15 mouse cellular contexts compared by ENCODE assay signal in genomic region chr5:112382042-112382441, GRCm38 (mm10). TPM values are rescaled to one million over a fixed set of nuclear protein-coding genes. Genes with fewer than 3 reads are reported as not detected.
A peak's percentile ranks its signal among the peaks of the same experiment; 100 is the strongest.
DNase-seq lines count a peak whose midpoint lies in the region; ATAC-seq lines count a peak whose summit lies in the region.
"Had no signal": no experiment of that assay in that cellular context is flagged by ENCODE, and none has a peak within 500 bp of the region (broad histone marks: within the 10 kb centered on the region; RNA-seq: fewer than 3 reads in every experiment).

No protein-coding gene starts in this region.

- H3K9ac ChIP-seq in hindbrain, embryonic 11.5 days (ENCODE audit: low read depth, low read length) = no peak overlapping the region
- H3K9ac ChIP-seq in midbrain, embryonic 16.5 days (ENCODE audit: low read depth, low read length) = peak overlapping the region; percentile 48
- H3K9ac ChIP-seq: lung, embryonic 15.5 days had no signal

- no peak overlapping the region for H3K4me2 ChIP-seq in hindbrain, embryonic 11.5 days (replicated peaks; ENCODE audit: low read depth, low read length)
- no peak overlapping the region for H3K4me2 ChIP-seq in midbrain, embryonic 16.5 days (ENCODE audit: low read length)
- H3K4me2 ChIP-seq: lung, embryonic 15.5 days had no signal

- H3K9me3 ChIP-seq in embryonic facial prominence, embryonic 10.5 days = no peaks in the 10 kb centered on the region
- no peaks in the 10 kb centered on the region for H3K9me3 ChIP-seq in hindbrain, embryonic 11.5 days (ENCODE audit: control insufficient read depth, low read length)
- no peaks in the 10 kb centered on the region for H3K9me3 ChIP-seq in midbrain, embryonic 16.5 days (replicated peaks; ENCODE audit: control insufficient read depth, low read length, poor library complexity, severe bottlenecking)
- H3K9me3 ChIP-seq: lung, embryonic 15.5 days had no signal

- peaks cover 69% of the 10 kb centered on the region for H3K36me3 ChIP-seq in embryonic facial prominence, embryonic 10.5 days (replicated peaks)
- H3K36me3 ChIP-seq in hindbrain, embryonic 11.5 days (ENCODE audit: control insufficient read depth, insufficient read depth, low read length) = no peaks in the 10 kb centered on the region; the same call in 1 of the 2 replicates
- H3K36me3 ChIP-seq in midbrain, embryonic 16.5 days (ENCODE audit: control insufficient read depth, insufficient read depth, low read length) = peaks cover 28% of the 10 kb centered on the region

- DNase-seq in cerebellum, adult 9-10 months = peak; percentile 15
- DNase-seq in cerebellum, adult 8-10 months = no peak
- no peak for DNase-seq in embryonic facial prominence, embryonic 10.5 days (ENCODE audit: low spot score)
- no peak for DNase-seq in hindbrain, embryonic 11.5 days (ENCODE audit: low spot score)
- DNase-seq in adrenal gland, adult 8-10 months = no peak
- no peak for DNase-seq in yolk sac, embryonic 10.5 days (ENCODE audit: low spot score)
- DNase-seq: heart, postnatal 10 days; kidney, adult 2 months had no signal

- ATAC-seq in hindbrain, embryonic 11.5 days (ENCODE audit: low FRiP score) = no peak
- ATAC-seq in midbrain, embryonic 16.5 days = no peak
- no peak for ATAC-seq in granulocyte monocyte progenitor cell, adult 5-6 weeks (replicated peaks; ENCODE audit: poor library complexity, severe bottlenecking)
- ATAC-seq: Patski had no signal

- no peak overlapping the region for H3K4me3 ChIP-seq in embryonic facial prominence, embryonic 10.5 days
- H3K4me3 ChIP-seq in hindbrain, embryonic 11.5 days (ENCODE audit: low read depth, low read length) = no peak overlapping the region
- no peak overlapping the region for H3K4me3 ChIP-seq in midbrain, embryonic 16.5 days (ENCODE audit: low read depth, low read length)
- H3K4me3 ChIP-seq: lung, embryonic 15.5 days; megakaryocyte, embryonic 14.5 days had no signal

- H3K27ac ChIP-seq in embryonic facial prominence, embryonic 10.5 days (replicated peaks) = peak overlapping the region; percentile 0; the same call in 1 of the 2 replicates
- peak overlapping the region; percentile 3; the same call in 1 of the 2 replicates for H3K27ac ChIP-seq in hindbrain, embryonic 11.5 days (ENCODE audit: low read depth, low read length)
- H3K27ac ChIP-seq in midbrain, embryonic 16.5 days (ENCODE audit: low read length) = peak overlapping the region; percentile 68
- H3K27ac ChIP-seq: lung, embryonic 15.5 days had no signal

- no peaks in the 10 kb centered on the region for H3K27me3 ChIP-seq in embryonic facial prominence, embryonic 10.5 days (replicated peaks; ENCODE audit: low read depth, poor library complexity, severe bottlenecking)
- no peaks in the 10 kb centered on the region for H3K27me3 ChIP-seq in hindbrain, embryonic 11.5 days (ENCODE audit: control insufficient read depth, insufficient read depth, low read length)
- H3K27me3 ChIP-seq in midbrain, embryonic 16.5 days (ENCODE audit: control insufficient read depth, insufficient read depth, low read depth, low read length) = no peaks in the 10 kb centered on the region
- H3K27me3 ChIP-seq: lung, embryonic 15.5 days; Patski had no signal

- H3K4me1 ChIP-seq in embryonic facial prominence, embryonic 10.5 days = peaks cover 12% of the 10 kb centered on the region
- H3K4me1 ChIP-seq in hindbrain, embryonic 11.5 days (replicated peaks; ENCODE audit: control insufficient read depth, insufficient read depth, low read length) = no peaks in the 10 kb centered on the region
- peaks cover 12% of the 10 kb centered on the region for H3K4me1 ChIP-seq in midbrain, embryonic 16.5 days (ENCODE audit: control insufficient read depth, insufficient read depth, low read length)

- WGBS in embryonic facial prominence, embryonic 10.5 days = 73% methylated on average over 9 of the region's 9 CpGs
- WGBS in hindbrain, embryonic 11.5 days = 64% methylated on average over 9 of the region's 9 CpGs
- 54% methylated on average over 8 of the region's 9 CpGs for WGBS in midbrain, embryonic 16.5 days

RNA-seq across cellular contexts. Expression of gene Asphd2, which starts 12.6 kb away (rescaled TPM):
- polyA plus RNA-seq in embryonic facial prominence, embryonic 10.5 days (2016; fragmentation: Nextera tagmentation; extraction: Ambion mirVana) = 23.7 and 27.3 TPM in 2 replicates
- polyA plus RNA-seq in hindbrain, embryonic 11.5 days (2014; fragmentation: Nextera tagmentation; extraction: Ambion mirVana) = 26.0 and 41.6 TPM in 2 replicates
- polyA plus RNA-seq in midbrain, embryonic 16.5 days (2015; fragmentation: Nextera tagmentation; extraction: Ambion mirVana) = 58.8 and 66.2 TPM in 2 replicates
- not detected in 2 replicates for total RNA-seq in granulocyte monocyte progenitor cell, adult 5-6 weeks (2014; fragmentation: Nextera tagmentation)
- total RNA-seq in granulocyte monocyte progenitor cell, adult 5-6 weeks (2017) = not detected in 2 replicates
- total RNA-seq in adrenal gland, adult 8-10 months (2022) = 1 to 10 TPM; 2.2 to 6.9 (median 3.5) TPM
- total RNA-seq: liver, adult 2 months had no signal
- polyA plus RNA-seq: liver, adult 2 months had no signal

RNA-seq across cellular contexts. Expression of gene Gm6583, which starts 26.2 kb away (rescaled TPM):
- polyA plus RNA-seq in embryonic facial prominence, embryonic 10.5 days (2016; fragmentation: Nextera tagmentation; extraction: Ambion mirVana) = 0.28 and 0.30 TPM in 2 replicates
- 0.13 and 0.26 TPM in 2 replicates for polyA plus RNA-seq in hindbrain, embryonic 11.5 days (2014; fragmentation: Nextera tagmentation; extraction: Ambion mirVana)
- 0.17 and 0.29 TPM in 2 replicates for polyA plus RNA-seq in midbrain, embryonic 16.5 days (2015; fragmentation: Nextera tagmentation; extraction: Ambion mirVana)
- total RNA-seq in granulocyte monocyte progenitor cell, adult 5-6 weeks (2014; fragmentation: Nextera tagmentation) = not detected in 2 replicates
- total RNA-seq in granulocyte monocyte progenitor cell, adult 5-6 weeks (2017) = not detected in 2 replicates
- under 1 TPM in 2 of 4 experiments, not detected in 2; 0.17 TPM for total RNA-seq in adrenal gland, adult 8-10 months (2022)
- polyA plus RNA-seq: gonadal fat pad, adult 2 months; kidney, adult 2 months; liver, adult 2 months had no signal

RNA-seq across cellular contexts. Expression of gene Hps4, which starts 39.2 kb away (rescaled TPM):
- polyA plus RNA-seq in embryonic facial prominence, embryonic 10.5 days (2016; fragmentation: Nextera tagmentation; extraction: Ambion mirVana) = 36.1 and 36.9 TPM in 2 replicates
- 29.8 and 30.0 TPM in 2 replicates for polyA plus RNA-seq in hindbrain, embryonic 11.5 days (2014; fragmentation: Nextera tagmentation; extraction: Ambion mirVana)
- 41.8 and 45.6 TPM in 2 replicates for polyA plus RNA-seq in midbrain, embryonic 16.5 days (2015; fragmentation: Nextera tagmentation; extraction: Ambion mirVana)
- total RNA-seq in granulocyte monocyte progenitor cell, adult 5-6 weeks (2014; fragmentation: Nextera tagmentation) = 16.4 and 32.1 TPM in 2 replicates
- total RNA-seq in granulocyte monocyte progenitor cell, adult 5-6 weeks (2017) = 10.5 and 13.6 TPM in 2 replicates
- 10 to 100 TPM; 27.7 to 43.6 (median 31.3) TPM for total RNA-seq in adrenal gland, adult 8-10 months (2022)

RNA-seq across cellular contexts. Expression of gene Srrd, which starts 39.2 kb away (rescaled TPM):
- polyA plus RNA-seq in embryonic facial prominence, embryonic 10.5 days (2016; fragmentation: Nextera tagmentation; extraction: Ambion mirVana) = 48.2 and 51.6 TPM in 2 replicates
- polyA plus RNA-seq in hindbrain, embryonic 11.5 days (2014; fragmentation: Nextera tagmentation; extraction: Ambion mirVana) = 49.8 and 50.5 TPM in 2 replicates
- polyA plus RNA-seq in midbrain, embryonic 16.5 days (2015; fragmentation: Nextera tagmentation; extraction: Ambion mirVana) = 51.7 and 56.8 TPM in 2 replicates
- 40.5 and 47.7 TPM in 2 replicates for total RNA-seq in granulocyte monocyte progenitor cell, adult 5-6 weeks (2014; fragmentation: Nextera tagmentation)
- 15.6 and 17.6 TPM in 2 replicates for total RNA-seq in granulocyte monocyte progenitor cell, adult 5-6 weeks (2017)
- 10 to 100 TPM; 26.0 to 51.5 (median 29.9) TPM for total RNA-seq in adrenal gland, adult 8-10 months (2022)

RNA-seq across cellular contexts. Expression of gene Tfip11, which starts 55.9 kb away (rescaled TPM):
- polyA plus RNA-seq in embryonic facial prominence, embryonic 10.5 days (2016; fragmentation: Nextera tagmentation; extraction: Ambion mirVana) = 41.3 and 42.5 TPM in 2 replicates
- polyA plus RNA-seq in hindbrain, embryonic 11.5 days (2014; fragmentation: Nextera tagmentation; extraction: Ambion mirVana) = 17.6 and 22.8 TPM in 2 replicates
- 37.0 and 37.2 TPM in 2 replicates for polyA plus RNA-seq in midbrain, embryonic 16.5 days (2015; fragmentation: Nextera tagmentation; extraction: Ambion mirVana)
- total RNA-seq in granulocyte monocyte progenitor cell, adult 5-6 weeks (2014; fragmentation: Nextera tagmentation) = 20.1 and 32.4 TPM in 2 replicates
- total RNA-seq in granulocyte monocyte progenitor cell, adult 5-6 weeks (2017) = 13.6 and 16.6 TPM in 2 replicates
- 10 to 100 TPM; 36.2 to 44.0 (median 38.9) TPM for total RNA-seq in adrenal gland, adult 8-10 months (2022)

Comparison
In these comparisons a context has a peak if more than half of its experiments do, and no peak if none do; other contexts are left out.
1. H3K27ac ChIP-seq: peak in every context shown above with its lines; median percentile 68 in midbrain, embryonic 16.5 days; 3 in hindbrain, embryonic 11.5 days; 0 in embryonic facial prominence, embryonic 10.5 days.